Mouse (Mus musculus): ENCODE data around the gene Slc6a21. TPM values are rescaled to one million over a fixed set of nuclear protein-coding genes. Genes with fewer than 3 reads are reported as not detected.

Gene Slc6a21
- polyA plus RNA-seq (2014; fragmentation: Illumina TruSeq; extraction: RNeasy Lipid Tissue Mini Kit (QIAGEN cat#74804); ENCODE audit: low read depth, low replicate concordance): not detected

DNA sequence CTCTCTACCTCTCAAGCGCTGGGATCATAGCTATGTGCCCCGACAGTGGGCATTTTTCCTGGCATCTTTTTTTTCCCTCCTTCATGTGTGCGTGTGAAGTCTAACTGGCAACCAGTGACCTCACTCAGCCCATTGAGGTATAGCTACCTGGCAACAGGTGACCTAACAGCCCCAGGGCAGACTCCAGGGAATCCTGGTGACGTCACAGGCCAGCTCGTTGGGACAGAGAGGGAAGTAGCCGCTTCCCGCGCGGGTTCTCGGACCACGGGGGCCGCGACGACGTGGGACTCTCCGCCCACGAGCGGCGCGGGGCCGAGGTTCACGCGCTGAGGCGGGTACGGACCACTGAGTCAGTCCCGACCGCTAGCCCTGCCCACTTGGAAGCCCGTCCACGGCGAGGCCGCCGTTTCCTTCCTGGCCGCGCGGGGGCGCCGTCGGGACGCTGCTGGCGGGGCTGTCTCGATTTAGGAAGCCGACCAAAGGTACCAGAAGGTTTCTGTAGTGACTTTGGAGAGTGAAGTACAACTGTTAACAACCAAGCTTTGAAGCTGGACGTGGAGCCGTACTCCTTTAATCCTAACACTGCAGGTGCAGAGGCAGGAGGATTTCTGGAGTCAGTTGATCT, at the start of gene Slc6a21:
TSS of gene Slc6a21 (plus strand) at position 378 of the 625 bp plus-strand sequence.

DNA sequence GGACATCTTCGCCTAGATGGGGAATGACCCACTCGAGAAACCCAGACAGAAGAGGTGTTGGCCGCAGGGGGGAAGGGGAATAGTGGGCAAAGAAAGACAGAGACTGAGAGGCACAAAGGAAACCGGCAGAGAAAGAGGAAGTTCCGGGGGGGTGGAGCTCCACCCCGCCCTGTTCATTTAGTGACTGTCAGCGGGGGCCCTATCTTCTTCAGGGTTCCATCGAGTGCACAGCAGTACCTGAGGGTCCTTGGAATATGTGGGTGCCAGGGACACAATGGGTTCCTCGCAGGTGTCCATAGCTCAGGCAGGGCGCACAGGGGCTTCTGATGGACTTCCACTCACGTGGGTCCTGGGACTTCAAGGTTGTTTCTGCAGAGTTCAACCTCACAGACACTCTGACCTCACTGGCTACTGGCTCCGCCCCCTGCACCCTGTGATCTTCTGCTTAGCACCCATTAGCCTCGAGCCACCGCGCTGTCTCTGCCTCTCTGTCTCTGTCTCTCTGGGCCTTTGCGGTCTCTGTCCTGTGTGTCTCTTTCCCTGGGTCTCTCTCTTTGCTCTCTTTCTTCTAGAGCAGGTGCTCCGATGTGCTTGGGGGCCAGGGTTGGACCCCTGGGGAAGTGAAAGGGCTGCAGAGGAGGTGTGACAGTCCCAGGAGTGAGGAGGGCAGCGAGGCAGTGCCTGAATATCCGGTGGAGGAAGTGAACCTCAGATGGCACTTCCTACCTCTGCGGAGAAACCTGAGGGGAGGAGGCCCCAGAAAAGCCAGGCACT, 38.4 kb upstream of the Slc6a21 start, which contains the start of gene Cd37:
TSS of gene Cd37 (minus strand) at position 393 of the 774 bp plus-strand sequence.

DNA sequence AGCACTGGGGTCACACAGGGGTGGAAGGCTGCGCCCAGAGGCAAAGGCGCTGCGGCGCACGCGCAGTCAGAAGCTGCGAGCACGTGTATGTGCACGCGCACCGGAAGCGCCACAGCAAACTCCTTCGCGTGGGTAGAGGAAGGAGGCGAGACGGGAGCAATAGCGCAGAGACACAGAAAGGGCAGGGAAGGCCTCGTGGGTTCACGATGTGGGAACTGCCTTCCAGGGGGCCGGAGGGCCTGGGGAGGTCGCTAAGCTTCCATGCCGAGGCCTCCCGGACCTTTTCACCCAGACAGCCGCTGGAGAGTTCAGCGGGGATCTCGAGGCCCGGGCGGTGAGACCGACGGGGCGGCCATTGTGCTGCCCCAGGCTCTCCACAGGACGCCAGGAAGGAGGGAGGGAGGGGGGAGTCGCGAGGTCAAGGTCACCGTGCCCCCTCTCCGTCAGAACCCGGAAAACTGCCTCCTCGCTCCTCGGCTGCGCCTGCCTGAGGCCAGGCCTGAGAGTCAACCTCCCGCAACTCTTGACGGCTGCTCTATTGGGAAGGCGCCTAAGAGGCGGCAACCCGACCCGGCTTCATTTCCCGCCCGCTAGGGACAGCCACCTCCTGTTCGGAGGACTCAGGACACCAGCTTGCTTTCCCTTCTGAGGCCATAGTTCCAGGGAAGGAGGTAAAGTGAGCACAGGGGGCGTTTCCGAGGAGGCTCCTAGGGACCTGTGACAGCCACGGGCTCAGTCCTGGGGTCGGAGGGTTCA, 36.5 kb upstream of the Slc6a21 start, which contains the start of gene Slc6a16:
TSS of gene Slc6a16 (plus strand) at position 453 of the 756 bp plus-strand sequence.

DNA sequence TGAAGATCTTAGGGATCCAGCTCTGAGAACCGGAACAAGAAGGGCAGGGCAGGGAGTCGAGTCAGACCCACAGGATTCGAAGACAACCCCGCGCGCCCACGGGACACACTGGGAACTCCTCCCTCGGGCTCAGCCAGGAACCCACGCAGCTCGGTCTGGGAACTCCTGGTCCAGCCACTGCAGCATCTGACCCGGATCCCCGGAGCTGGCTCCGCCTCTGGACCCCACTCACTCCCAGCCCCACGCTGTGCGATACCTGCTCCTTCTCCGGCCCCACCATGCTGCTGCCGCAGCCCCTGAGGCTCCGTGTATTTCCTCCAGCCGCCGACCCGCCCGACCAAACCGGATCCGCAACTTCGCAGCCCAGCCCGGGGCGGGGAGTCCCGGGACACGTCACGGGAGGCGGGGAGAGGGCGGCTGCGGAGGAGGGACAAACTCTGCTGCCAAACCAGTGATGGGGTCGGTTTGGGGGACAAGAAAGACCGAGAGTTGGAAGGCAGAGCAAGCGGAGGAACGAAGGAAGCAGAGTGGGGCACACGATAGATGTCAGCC, 56.2 kb downstream of the Slc6a21 start, which contains the start of gene Trpm4:
TSS of gene Trpm4 (minus strand) at position 350 of the 552 bp plus-strand sequence.

DNA sequence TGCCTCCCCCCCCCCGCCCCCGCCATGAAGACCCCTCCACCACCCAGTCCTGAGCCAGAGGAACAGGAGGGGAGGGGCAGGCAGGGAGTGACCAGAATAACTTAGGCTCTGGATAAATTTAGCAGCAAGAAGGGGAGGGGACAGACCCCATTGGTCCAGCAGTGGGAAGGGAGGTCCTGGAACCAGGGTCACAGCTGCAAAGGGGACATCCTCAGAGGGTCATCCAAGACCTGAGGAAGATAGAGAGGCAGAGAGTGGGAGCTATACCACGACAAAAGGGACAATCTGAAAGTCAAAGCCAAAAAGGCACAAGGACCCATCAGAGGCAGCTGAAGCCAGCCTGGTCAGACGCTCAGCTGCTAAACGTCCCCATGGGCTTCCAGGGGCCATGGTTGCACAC, 57.7 kb downstream of the Slc6a21 start, which contains the start of gene Hrc:
TSS of gene Hrc (plus strand) at position 235 of the 400 bp plus-strand sequence.

Other genes with a start within 250 kb of the Slc6a21 start
- 0.11 TPM for gene Prr12, start 224.6 kb upstream of the Slc6a21 start, polyA plus RNA-seq (2014; fragmentation: Illumina TruSeq; extraction: RNeasy Lipid Tissue Mini Kit (QIAGEN cat#74804); ENCODE audit: low read depth, low replicate concordance)
- 3.2 TPM for gene Nosip, start 215.1 kb upstream of the Slc6a21 start, polyA plus RNA-seq (2014; fragmentation: Illumina TruSeq; extraction: RNeasy Lipid Tissue Mini Kit (QIAGEN cat#74804); ENCODE audit: low read depth, low replicate concordance)
- 2.3 TPM for gene Prrg2, start 214.8 kb upstream of the Slc6a21 start, polyA plus RNA-seq (2014; fragmentation: Illumina TruSeq; extraction: RNeasy Lipid Tissue Mini Kit (QIAGEN cat#74804); ENCODE audit: low read depth, low replicate concordance)
- not detected for gene Rcn3, start 185.3 kb upstream of the Slc6a21 start, polyA plus RNA-seq (2014; fragmentation: Illumina TruSeq; extraction: RNeasy Lipid Tissue Mini Kit (QIAGEN cat#74804); ENCODE audit: low read depth, low replicate concordance)
- gene Fcgrt, start 173.7 kb upstream of the Slc6a21 start, polyA plus RNA-seq (2014; fragmentation: Illumina TruSeq; extraction: RNeasy Lipid Tissue Mini Kit (QIAGEN cat#74804); ENCODE audit: low read depth, low replicate concordance): 33.3 TPM
- 172 TPM for gene Rps11, start 153.1 kb upstream of the Slc6a21 start, polyA plus RNA-seq (2014; fragmentation: Illumina TruSeq; extraction: RNeasy Lipid Tissue Mini Kit (QIAGEN cat#74804); ENCODE audit: low read depth, low replicate concordance)
- 253 TPM for gene Rpl13a, start 148.8 kb upstream of the Slc6a21 start, polyA plus RNA-seq (2014; fragmentation: Illumina TruSeq; extraction: RNeasy Lipid Tissue Mini Kit (QIAGEN cat#74804); ENCODE audit: low read depth, low replicate concordance)
- not detected for gene Gm45713, start 141.3 kb upstream of the Slc6a21 start, polyA plus RNA-seq (2014; fragmentation: Illumina TruSeq; extraction: RNeasy Lipid Tissue Mini Kit (QIAGEN cat#74804); ENCODE audit: low read depth, low replicate concordance)
- 5.4 TPM for gene Flt3l, start 141.1 kb upstream of the Slc6a21 start, polyA plus RNA-seq (2014; fragmentation: Illumina TruSeq; extraction: RNeasy Lipid Tissue Mini Kit (QIAGEN cat#74804); ENCODE audit: low read depth, low replicate concordance)
- 3.9 TPM for gene Pih1d1, start 123.2 kb upstream of the Slc6a21 start, polyA plus RNA-seq (2014; fragmentation: Illumina TruSeq; extraction: RNeasy Lipid Tissue Mini Kit (QIAGEN cat#74804); ENCODE audit: low read depth, low replicate concordance)
- gene Aldh16a1, start 122.9 kb upstream of the Slc6a21 start, polyA plus RNA-seq (2014; fragmentation: Illumina TruSeq; extraction: RNeasy Lipid Tissue Mini Kit (QIAGEN cat#74804); ENCODE audit: low read depth, low replicate concordance): 5.2 TPM
- not detected for gene Slc17a7, start 113.6 kb upstream of the Slc6a21 start, polyA plus RNA-seq (2014; fragmentation: Illumina TruSeq; extraction: RNeasy Lipid Tissue Mini Kit (QIAGEN cat#74804); ENCODE audit: low read depth, low replicate concordance)
- gene Gfy, start 97.9 kb upstream of the Slc6a21 start, polyA plus RNA-seq (2014; fragmentation: Illumina TruSeq; extraction: RNeasy Lipid Tissue Mini Kit (QIAGEN cat#74804); ENCODE audit: low read depth, low replicate concordance): not detected
- not detected for gene Pth2, start 96.5 kb upstream of the Slc6a21 start, polyA plus RNA-seq (2014; fragmentation: Illumina TruSeq; extraction: RNeasy Lipid Tissue Mini Kit (QIAGEN cat#74804); ENCODE audit: low read depth, low replicate concordance)
- not detected for gene Ccdc155, start 72.6 kb upstream of the Slc6a21 start, polyA plus RNA-seq (2014; fragmentation: Illumina TruSeq; extraction: RNeasy Lipid Tissue Mini Kit (QIAGEN cat#74804); ENCODE audit: low read depth, low replicate concordance)
- not detected for gene Dkkl1, start 65.4 kb upstream of the Slc6a21 start, polyA plus RNA-seq (2014; fragmentation: Illumina TruSeq; extraction: RNeasy Lipid Tissue Mini Kit (QIAGEN cat#74804); ENCODE audit: low read depth, low replicate concordance)
- gene Tead2, start 61.8 kb upstream of the Slc6a21 start, polyA plus RNA-seq (2014; fragmentation: Illumina TruSeq; extraction: RNeasy Lipid Tissue Mini Kit (QIAGEN cat#74804); ENCODE audit: low read depth, low replicate concordance): 0.19 TPM
- 0.34 TPM for gene Cd37, start 38.4 kb upstream of the Slc6a21 start, polyA plus RNA-seq (2014; fragmentation: Illumina TruSeq; extraction: RNeasy Lipid Tissue Mini Kit (QIAGEN cat#74804); ENCODE audit: low read depth, low replicate concordance)
- gene Slc6a16, start 36.4 kb upstream of the Slc6a21 start, polyA plus RNA-seq (2014; fragmentation: Illumina TruSeq; extraction: RNeasy Lipid Tissue Mini Kit (QIAGEN cat#74804); ENCODE audit: low read depth, low replicate concordance): 1.2 TPM
- not detected for gene Trpm4, start 56.3 kb downstream of the Slc6a21 start, polyA plus RNA-seq (2014; fragmentation: Illumina TruSeq; extraction: RNeasy Lipid Tissue Mini Kit (QIAGEN cat#74804); ENCODE audit: low read depth, low replicate concordance)
- gene Hrc, start 57.8 kb downstream of the Slc6a21 start, polyA plus RNA-seq (2014; fragmentation: Illumina TruSeq; extraction: RNeasy Lipid Tissue Mini Kit (QIAGEN cat#74804); ENCODE audit: low read depth, low replicate concordance): not detected
- gene Ppfia3, start 89.5 kb downstream of the Slc6a21 start, polyA plus RNA-seq (2014; fragmentation: Illumina TruSeq; extraction: RNeasy Lipid Tissue Mini Kit (QIAGEN cat#74804); ENCODE audit: low read depth, low replicate concordance): not detected
- not detected for gene Lin7b, start 93.1 kb downstream of the Slc6a21 start, polyA plus RNA-seq (2014; fragmentation: Illumina TruSeq; extraction: RNeasy Lipid Tissue Mini Kit (QIAGEN cat#74804); ENCODE audit: low read depth, low replicate concordance)
- gene Snrnp70, start 118.2 kb downstream of the Slc6a21 start, polyA plus RNA-seq (2014; fragmentation: Illumina TruSeq; extraction: RNeasy Lipid Tissue Mini Kit (QIAGEN cat#74804); ENCODE audit: low read depth, low replicate concordance): 36.2 TPM
- not detected for gene Kcna7, start 128.1 kb downstream of the Slc6a21 start, polyA plus RNA-seq (2014; fragmentation: Illumina TruSeq; extraction: RNeasy Lipid Tissue Mini Kit (QIAGEN cat#74804); ENCODE audit: low read depth, low replicate concordance)
- gene Ntf5, start 136.2 kb downstream of the Slc6a21 start, polyA plus RNA-seq (2014; fragmentation: Illumina TruSeq; extraction: RNeasy Lipid Tissue Mini Kit (QIAGEN cat#74804); ENCODE audit: low read depth, low replicate concordance): not detected
- gene Lhb, start 143.3 kb downstream of the Slc6a21 start, polyA plus RNA-seq (2014; fragmentation: Illumina TruSeq; extraction: RNeasy Lipid Tissue Mini Kit (QIAGEN cat#74804); ENCODE audit: low read depth, low replicate concordance): not detected
- gene Gys1, start 157.3 kb downstream of the Slc6a21 start, polyA plus RNA-seq (2014; fragmentation: Illumina TruSeq; extraction: RNeasy Lipid Tissue Mini Kit (QIAGEN cat#74804); ENCODE audit: low read depth, low replicate concordance): 0.64 TPM
- 0.58 TPM for gene Ruvbl2, start 160.6 kb downstream of the Slc6a21 start, polyA plus RNA-seq (2014; fragmentation: Illumina TruSeq; extraction: RNeasy Lipid Tissue Mini Kit (QIAGEN cat#74804); ENCODE audit: low read depth, low replicate concordance)
- 81.8 TPM for gene Ftl1, start 182.4 kb downstream of the Slc6a21 start, polyA plus RNA-seq (2014; fragmentation: Illumina TruSeq; extraction: RNeasy Lipid Tissue Mini Kit (QIAGEN cat#74804); ENCODE audit: low read depth, low replicate concordance)
- gene Bax, start 189.4 kb downstream of the Slc6a21 start, polyA plus RNA-seq (2014; fragmentation: Illumina TruSeq; extraction: RNeasy Lipid Tissue Mini Kit (QIAGEN cat#74804); ENCODE audit: low read depth, low replicate concordance): 0.79 TPM
- gene Tulp2, start 204.4 kb downstream of the Slc6a21 start, polyA plus RNA-seq (2014; fragmentation: Illumina TruSeq; extraction: RNeasy Lipid Tissue Mini Kit (QIAGEN cat#74804); ENCODE audit: low read depth, low replicate concordance): not detected
- not detected for gene Gm45808, start 209.3 kb downstream of the Slc6a21 start, polyA plus RNA-seq (2014; fragmentation: Illumina TruSeq; extraction: RNeasy Lipid Tissue Mini Kit (QIAGEN cat#74804); ENCODE audit: low read depth, low replicate concordance)
- 85.8 TPM for gene Dhdh, start 211.3 kb downstream of the Slc6a21 start, polyA plus RNA-seq (2014; fragmentation: Illumina TruSeq; extraction: RNeasy Lipid Tissue Mini Kit (QIAGEN cat#74804); ENCODE audit: low read depth, low replicate concordance)
- gene Nucb1, start 232.9 kb downstream of the Slc6a21 start, polyA plus RNA-seq (2014; fragmentation: Illumina TruSeq; extraction: RNeasy Lipid Tissue Mini Kit (QIAGEN cat#74804); ENCODE audit: low read depth, low replicate concordance): 38.2 TPM
- 0.95 TPM for gene Ppp1r15a, start 248.8 kb downstream of the Slc6a21 start, polyA plus RNA-seq (2014; fragmentation: Illumina TruSeq; extraction: RNeasy Lipid Tissue Mini Kit (QIAGEN cat#74804); ENCODE audit: low read depth, low replicate concordance)
- gene Plekha4, start 248.8 kb downstream of the Slc6a21 start, polyA plus RNA-seq (2014; fragmentation: Illumina TruSeq; extraction: RNeasy Lipid Tissue Mini Kit (QIAGEN cat#74804); ENCODE audit: low read depth, low replicate concordance): not detected

Data from liver, adult 10 weeks (tissue).